Mouse (Mus musculus): ENCODE data around the gene Atg16l1. TPM values are rescaled to one million over a fixed set of nuclear protein-coding genes. Genes with fewer than 3 reads are reported as not detected.

Gene Atg16l1
- polyA plus RNA-seq, 1 experiment: 20.0 TPM

DNA sequence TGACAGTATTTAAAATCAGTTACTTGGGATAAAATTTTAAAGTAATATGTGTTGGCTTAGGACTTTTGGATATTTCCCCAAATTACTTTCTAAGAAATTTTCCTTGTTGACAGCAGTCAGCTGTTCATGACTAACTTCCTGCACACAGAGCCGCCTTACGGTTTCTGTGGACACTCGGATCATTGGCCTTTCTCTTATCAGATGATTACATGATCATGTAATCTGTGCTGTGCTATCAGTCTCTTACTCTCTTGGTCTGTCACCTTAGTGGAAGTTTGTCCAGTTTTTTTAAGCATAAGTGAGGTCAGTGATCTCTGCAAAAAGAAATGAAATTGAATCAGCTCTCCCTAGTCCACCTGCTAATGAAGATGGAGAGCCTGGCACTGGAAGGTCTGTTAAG is 16.1 kb downstream of the Atg16l1 start:
- peaks cover 12% of the 10 kb centered on the region for H3K36me3 ChIP-seq (ENCODE audit: control insufficient read depth, insufficient read depth, low read length)
- H3K4me1 ChIP-seq (ENCODE audit: control insufficient read depth, insufficient read depth, low read length): no peaks in the 10 kb centered on the region
- no peak for TF ChIP-seq POLR2A (IDR thresholded peaks at IDR 0.05; ENCODE audit: low read depth, low read length)
- TF ChIP-seq CTCF (conservative IDR thresholded peaks at IDR 0.05; ENCODE audit: insufficient read depth, insufficient read length, low read depth, low read length): no peak
- H3K4me3 ChIP-seq (ENCODE audit: insufficient read depth, low read depth, low read length): no peak overlapping the region
- H3K27me3 ChIP-seq (replicated peaks; ENCODE audit: control insufficient read depth, insufficient read depth, low read length): no peaks in the 10 kb centered on the region
- no peak overlapping the region for H3K27ac ChIP-seq (ENCODE audit: insufficient read depth, low read depth, low read length)
- DNase-seq: no peak
- WGBS: 79% methylated on average over 3 of the region's 3 CpGs

DNA sequence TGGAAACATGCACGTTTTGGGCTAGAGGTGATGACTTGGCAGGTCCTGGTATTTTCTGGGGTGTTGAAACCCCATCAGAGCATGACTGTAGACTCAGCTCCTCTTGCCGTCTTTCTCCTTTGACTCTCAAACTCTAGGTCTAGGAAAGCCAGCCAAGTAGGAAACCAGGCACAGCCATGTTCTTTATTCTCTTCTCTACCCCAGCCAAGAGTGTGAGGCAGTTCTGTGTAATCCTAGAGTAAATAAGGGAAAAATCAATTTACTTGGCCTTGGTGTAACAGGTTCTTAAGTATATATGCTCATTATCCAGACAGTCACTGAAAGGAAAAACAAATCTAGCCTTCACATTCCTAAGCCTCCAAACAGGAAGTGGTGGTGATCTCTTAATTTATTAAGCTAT is 17.7 kb downstream of the Atg16l1 start:
- H3K36me3 ChIP-seq (ENCODE audit: control insufficient read depth, insufficient read depth, low read length): peaks cover 8% of the 10 kb centered on the region
- no peak for DNase-seq
- WGBS: 83% methylated on average over 2 of the region's 2 CpGs
- H3K4me1 ChIP-seq (ENCODE audit: control insufficient read depth, insufficient read depth, low read length): no peaks in the 10 kb centered on the region
- no peaks in the 10 kb centered on the region for H3K27me3 ChIP-seq (replicated peaks; ENCODE audit: control insufficient read depth, insufficient read depth, low read length)
- H3K4me3 ChIP-seq (ENCODE audit: insufficient read depth, low read depth, low read length): no peak overlapping the region
- TF ChIP-seq POLR2A (IDR thresholded peaks at IDR 0.05; ENCODE audit: low read depth, low read length) (no peak), CTCF (conservative IDR thresholded peaks at IDR 0.05; ENCODE audit: insufficient read depth, insufficient read length, low read depth, low read length) (no peak)
- H3K27ac ChIP-seq (ENCODE audit: insufficient read depth, low read depth, low read length): peak overlapping the region; percentile 8; the same call in 1 of the 2 replicates

DNA sequence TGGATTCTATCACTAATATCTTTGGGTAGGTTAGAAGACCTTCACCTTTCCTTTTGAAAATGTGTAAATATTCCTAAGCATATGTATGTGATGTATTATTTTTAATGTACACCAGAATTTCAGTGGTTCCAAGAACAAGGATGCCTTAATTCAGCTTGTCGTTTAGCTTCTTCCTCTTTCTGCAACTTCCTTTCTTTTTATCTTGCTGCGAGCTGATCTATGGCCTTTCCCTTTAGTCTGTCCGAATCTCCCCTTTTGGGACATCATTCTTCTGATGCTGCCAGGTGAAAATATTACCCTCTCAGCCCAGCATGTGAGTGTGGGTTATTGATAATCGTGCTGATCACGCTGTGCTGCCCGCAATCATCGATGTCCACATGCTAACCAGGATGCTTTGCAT is 19.2 kb downstream of the Atg16l1 start:
- 90% methylated on average over 7 of the region's 7 CpGs for WGBS
- TF ChIP-seq CTCF (conservative IDR thresholded peaks at IDR 0.05; ENCODE audit: insufficient read depth, insufficient read length, low read depth, low read length) (no peak), POLR2A (IDR thresholded peaks at IDR 0.05; ENCODE audit: low read depth, low read length) (no peak)

GRCm38 (mm10) chr1:87779204-87779785 is 23.6 kb downstream of the Atg16l1 start:
- H3K4me1 ChIP-seq (ENCODE audit: control insufficient read depth, insufficient read depth, low read length): peaks cover 2% of the 10 kb centered on the region; the same call in 1 of the 2 replicates
- TF ChIP-seq POLR2A (IDR thresholded peaks at IDR 0.05; ENCODE audit: low read depth, low read length): no peak
- no peak for TF ChIP-seq CTCF (conservative IDR thresholded peaks at IDR 0.05; ENCODE audit: insufficient read depth, insufficient read length, low read depth, low read length)
- WGBS: 68% methylated on average over 5 of the region's 5 CpGs
- H3K27ac ChIP-seq (ENCODE audit: insufficient read depth, low read depth, low read length): no peak overlapping the region
- H3K4me3 ChIP-seq (ENCODE audit: insufficient read depth, low read depth, low read length): no peak overlapping the region
- peaks cover 5% of the 10 kb centered on the region for H3K36me3 ChIP-seq (ENCODE audit: control insufficient read depth, insufficient read depth, low read length)
- DNase-seq: peak; percentile 60
- H3K27me3 ChIP-seq (replicated peaks; ENCODE audit: control insufficient read depth, insufficient read depth, low read length): no peaks in the 10 kb centered on the region

More for the DNA sequence above, 19.2 kb downstream of the Atg16l1 start:
- H3K4me1 ChIP-seq (ENCODE audit: control insufficient read depth, insufficient read depth, low read length): peaks cover 1% of the 10 kb centered on the region; the same call in 1 of the 2 replicates
- peaks cover 8% of the 10 kb centered on the region for H3K36me3 ChIP-seq (ENCODE audit: control insufficient read depth, insufficient read depth, low read length)
- no peak overlapping the region for H3K27ac ChIP-seq (ENCODE audit: insufficient read depth, low read depth, low read length)
- DNase-seq: no peak
- no peaks in the 10 kb centered on the region for H3K27me3 ChIP-seq (replicated peaks; ENCODE audit: control insufficient read depth, insufficient read depth, low read length)
- no peak overlapping the region for H3K4me3 ChIP-seq (ENCODE audit: insufficient read depth, low read depth, low read length)

DNA sequence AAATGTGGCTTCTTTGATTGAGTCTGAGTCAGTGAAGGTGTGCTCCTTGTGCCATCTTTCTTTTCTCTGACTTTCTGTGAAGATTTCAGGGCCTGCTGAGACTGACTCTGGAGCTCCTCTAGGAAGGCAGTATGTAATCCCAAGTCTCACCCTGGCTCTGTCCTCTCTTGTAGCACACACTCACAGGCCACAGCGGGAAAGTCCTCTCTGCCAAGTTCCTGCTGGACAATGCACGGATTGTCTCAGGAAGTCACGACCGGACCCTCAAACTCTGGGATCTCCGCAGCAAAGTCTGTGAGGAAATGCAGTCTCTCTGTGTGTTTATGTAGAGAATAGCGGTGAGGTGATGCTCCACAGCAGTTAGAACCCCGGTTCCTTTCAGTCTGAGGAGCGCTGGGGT is 30.0 kb downstream of the Atg16l1 start:
- H3K36me3 ChIP-seq (ENCODE audit: control insufficient read depth, insufficient read depth, low read length): peaks cover 3% of the 10 kb centered on the region; the same call in 1 of the 2 replicates
- H3K4me1 ChIP-seq (ENCODE audit: control insufficient read depth, insufficient read depth, low read length): no peaks in the 10 kb centered on the region
- H3K27me3 ChIP-seq (replicated peaks; ENCODE audit: control insufficient read depth, insufficient read depth, low read length): no peaks in the 10 kb centered on the region
- TF ChIP-seq POLR2A (IDR thresholded peaks at IDR 0.05; ENCODE audit: low read depth, low read length) (no peak), CTCF (conservative IDR thresholded peaks at IDR 0.05; ENCODE audit: insufficient read depth, insufficient read length, low read depth, low read length) (no peak)
- H3K4me3 ChIP-seq (ENCODE audit: insufficient read depth, low read depth, low read length): no peak overlapping the region
- WGBS: 70% methylated on average over 8 of the region's 8 CpGs
- no peak overlapping the region for H3K27ac ChIP-seq (ENCODE audit: insufficient read depth, low read depth, low read length)
- DNase-seq: peak; percentile 16

GRCm38 (mm10) chr1:87786251-87786650 is 30.6 kb downstream of the Atg16l1 start:
- 45% methylated on average over 7 of the region's 7 CpGs for WGBS
- no peak overlapping the region for H3K4me3 ChIP-seq (ENCODE audit: insufficient read depth, low read depth, low read length)
- no peak overlapping the region for H3K27ac ChIP-seq (ENCODE audit: insufficient read depth, low read depth, low read length)
- H3K36me3 ChIP-seq (ENCODE audit: control insufficient read depth, insufficient read depth, low read length): peaks cover 3% of the 10 kb centered on the region; the same call in 1 of the 2 replicates
- no peaks in the 10 kb centered on the region for H3K27me3 ChIP-seq (replicated peaks; ENCODE audit: control insufficient read depth, insufficient read depth, low read length)
- H3K4me1 ChIP-seq (ENCODE audit: control insufficient read depth, insufficient read depth, low read length): no peaks in the 10 kb centered on the region
- DNase-seq: no peak
- TF ChIP-seq POLR2A (IDR thresholded peaks at IDR 0.05; ENCODE audit: low read depth, low read length) (no peak), CTCF (conservative IDR thresholded peaks at IDR 0.05; ENCODE audit: insufficient read depth, insufficient read length, low read depth, low read length) (no peak)

GRCm38 (mm10) chr1:87789665-87790064 is 34.0 kb downstream of the Atg16l1 start:
- no peak overlapping the region for H3K27ac ChIP-seq (ENCODE audit: insufficient read depth, low read depth, low read length)
- WGBS: 87% methylated on average over 8 of the region's 8 CpGs
- H3K36me3 ChIP-seq (ENCODE audit: control insufficient read depth, insufficient read depth, low read length): peaks cover 3% of the 10 kb centered on the region; the same call in 1 of the 2 replicates

More at GRCm38 (mm10) chr1:87789665-87790064, 34.0 kb downstream of the Atg16l1 start:
- H3K27me3 ChIP-seq (replicated peaks; ENCODE audit: control insufficient read depth, insufficient read depth, low read length): no peaks in the 10 kb centered on the region
- no peak for DNase-seq
- no peak overlapping the region for H3K4me3 ChIP-seq (ENCODE audit: insufficient read depth, low read depth, low read length)
- H3K4me1 ChIP-seq (ENCODE audit: control insufficient read depth, insufficient read depth, low read length): no peaks in the 10 kb centered on the region
- TF ChIP-seq POLR2A (IDR thresholded peaks at IDR 0.05; ENCODE audit: low read depth, low read length) (no peak), CTCF (conservative IDR thresholded peaks at IDR 0.05; ENCODE audit: insufficient read depth, insufficient read length, low read depth, low read length) (no peak)
